Mouse (Mus musculus) liver, embryonic 13.5 days (tissue): ENCODE data around the gene Crisp4. TPM values are rescaled to one million over a fixed set of nuclear protein-coding genes. Genes with fewer than 3 reads are reported as not detected.

Experiments
- ATAC-seq: fragments of 200-750 bp; cut with Nextera tagmentation; 2 replicates; pipeline ENCODE4 v1.8.0; 2017; ENCODE audit warnings: low read depth, mild to moderate bottlenecking, moderate number of reproducible peaks, moderate library complexity
- DNase-seq: peaks from one replicate; pipeline ENCODE4 v3.0.0; 2022
- H3K27ac ChIP-seq: fragments of 300-500 bp; sonication (generic); 2 replicates; pipeline ENCODE4 v1.5.1; 2015; ENCODE audit warnings: moderate library complexity, mild to moderate bottlenecking, inconsistent platforms
- H3K27me3 ChIP-seq: fragments of 300-500 bp; sonication (generic); 2 replicates; pipeline ENCODE4 v1.6.1; 2015; ENCODE audit warnings: mild to moderate bottlenecking, inconsistent platforms
- H3K36me3 ChIP-seq: fragments of 300-500 bp; sonication (generic); 2 replicates; pipeline ENCODE4 v1.6.1; 2015; ENCODE audit warnings: mild to moderate bottlenecking, inconsistent platforms
- H3K4me1 ChIP-seq: fragments of 300-500 bp; sonication (generic); replicated peaks from 2 replicates; pipeline ENCODE4 v1.6.1; 2015; ENCODE audit warnings: inconsistent platforms
- H3K4me2 ChIP-seq: fragments of 300-500 bp; sonication (generic); 2 replicates; pipeline ENCODE4 v1.6.1; 2015; ENCODE audit warnings: inconsistent platforms, mild to moderate bottlenecking, moderate library complexity
- H3K4me3 ChIP-seq: fragments of 300-500 bp; sonication (generic); replicated peaks from 2 replicates; pipeline ENCODE4 v1.5.1; 2015; ENCODE audit warnings: mild to moderate bottlenecking, inconsistent platforms
- H3K9ac ChIP-seq: fragments of 300-500 bp; sonication (generic); 2 replicates; pipeline ENCODE4 v1.6.1; 2015; ENCODE audit warnings: mild to moderate bottlenecking, inconsistent platforms
- H3K9me3 ChIP-seq: fragments of 300-500 bp; sonication (generic); replicated peaks from 2 replicates; pipeline ENCODE4 v1.6.1; 2016; ENCODE audit warnings: inconsistent platforms
- WGBS: fragments of 180-500 bp; shearing (Covaris S2); methylation state at CpG from one replicate; pipeline ENCODE4 v1.1.7; 2015; ENCODE audit not compliant: insufficient replicate concordance; 5-methylcytosine and 5-hydroxymethylcytosine counted together
- polyA plus RNA-seq: library from polyadenylated mRNA; unstranded; fragments of >200 nt; fragmentation: Nextera tagmentation; extraction: Ambion mirVana; gene quantifications from 2 replicates; pipeline ENCODE4 v1.2.1, GENCODE M21; 2015

The Crisp4 gene
- polyA plus RNA-seq = not detected in 2 replicates

DNA sequence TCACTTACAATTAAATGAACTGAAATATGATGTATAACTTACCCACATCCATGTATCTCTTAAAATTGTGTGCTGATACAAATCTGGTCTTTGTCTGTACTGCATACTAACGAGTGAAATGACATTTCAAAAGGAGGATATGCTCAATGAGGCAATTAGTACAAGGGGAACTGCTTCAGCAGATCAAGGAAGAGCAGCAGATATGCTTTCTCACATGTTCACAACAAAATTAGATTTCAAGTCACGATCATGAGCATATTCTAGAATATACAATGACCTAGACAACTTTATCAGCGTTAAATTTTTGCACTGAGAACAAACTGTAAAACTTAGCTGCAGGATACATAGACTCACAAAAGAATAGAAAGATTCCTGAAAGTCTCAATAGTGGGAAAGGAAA is at the start of gene Crisp4:
TSS of gene Crisp4 (minus strand) at position 101 of the 400 bp plus-strand sequence.
- H3K27me3 ChIP-seq = no peaks in the 10 kb centered on the region
- H3K9me3 ChIP-seq = no peaks in the 10 kb centered on the region
- no peak within 1 kb of the TSS for H3K4me2 ChIP-seq
- no peak for DNase-seq
- H3K4me1 ChIP-seq = no peaks in the 10 kb centered on the region
- no peaks in the 10 kb centered on the region for H3K36me3 ChIP-seq
- 40% methylated on average over 3 of the region's 3 CpGs for WGBS
- H3K27ac ChIP-seq = no peak within 1 kb of the TSS
- no peak within 1 kb of the TSS for H3K4me3 ChIP-seq
- no peak for ATAC-seq
- no peak within 1 kb of the TSS for H3K9ac ChIP-seq

DNA sequence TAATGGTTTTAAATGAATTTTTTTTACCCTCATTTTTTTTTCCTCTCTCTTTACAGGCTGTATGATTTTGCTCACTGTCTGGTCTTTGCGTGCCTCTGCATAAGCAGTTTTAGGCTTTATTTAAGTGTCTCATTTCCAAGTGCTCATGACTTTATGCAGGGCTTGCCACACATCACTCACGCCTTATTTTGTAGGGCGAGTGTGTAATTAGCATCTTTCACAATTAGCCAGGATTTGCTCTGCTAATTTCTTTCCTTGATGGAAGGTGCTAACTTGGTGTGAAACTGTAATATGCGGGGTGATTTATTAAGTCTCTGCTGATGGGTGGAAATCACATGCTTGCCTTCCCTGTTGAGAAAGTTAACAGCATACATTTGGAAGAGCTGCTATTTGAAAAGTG is 46.0 kb upstream of the Crisp4 start:
- Histone ChIP-seq H3K27ac (no peak overlapping the region), H3K27me3 (no peaks in the 10 kb centered on the region), H3K4me1 (no peaks in the 10 kb centered on the region), H3K9ac (no peak overlapping the region), H3K4me2 (no peak overlapping the region), H3K36me3 (no peaks in the 10 kb centered on the region), H3K9me3 (no peaks in the 10 kb centered on the region), H3K4me3 (no peak overlapping the region)
- 31% methylated on average over 4 of the region's 4 CpGs for WGBS
- ATAC-seq = no peak
- no peak for DNase-seq

DNA sequence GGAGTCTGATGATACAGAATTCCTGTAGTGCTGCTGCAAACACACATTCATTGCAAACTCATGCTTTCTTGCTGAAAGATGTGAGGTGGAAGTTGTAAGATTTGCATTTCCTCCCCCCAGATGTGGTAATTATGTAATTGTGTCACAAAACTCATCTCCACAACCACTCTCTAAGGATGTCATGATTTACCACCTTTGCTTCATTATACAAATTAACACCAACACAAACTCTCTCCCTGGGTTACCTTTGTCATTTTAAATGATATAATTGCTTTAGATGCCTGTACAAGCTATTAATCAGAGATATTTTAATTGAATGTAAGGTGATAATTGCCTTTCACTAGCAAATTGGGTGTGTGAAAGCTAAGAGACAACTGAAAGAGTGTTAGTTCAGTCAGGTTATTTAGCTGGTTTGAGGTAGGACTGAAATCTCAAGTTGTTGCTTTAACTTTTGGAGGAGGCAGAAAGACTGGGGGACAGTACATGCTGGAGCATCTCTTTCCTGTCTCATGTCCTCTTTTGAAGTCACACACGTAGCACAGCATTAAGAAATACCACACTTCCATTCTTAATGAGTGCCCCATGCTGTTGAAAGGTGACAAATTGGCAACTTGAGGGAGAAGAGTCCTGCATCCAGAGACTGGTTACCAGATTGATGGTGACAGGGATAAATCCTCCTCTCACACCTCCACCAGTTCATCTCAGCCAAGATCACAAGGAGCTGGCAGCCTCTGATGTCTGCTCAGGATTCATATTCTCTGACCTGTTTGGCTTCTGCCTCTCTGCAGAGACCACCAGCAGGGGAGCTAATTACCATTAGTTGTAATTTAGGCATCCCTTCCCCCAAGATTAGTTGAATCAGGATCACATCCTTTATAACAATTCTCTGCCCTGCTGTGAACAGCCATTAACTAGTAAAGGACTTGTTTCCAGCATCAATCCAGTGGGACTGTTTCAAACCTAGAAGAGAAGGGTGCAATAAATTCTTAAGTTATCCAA is 45.3 kb upstream of the Crisp4 start:
- Histone ChIP-seq H3K27me3 (no peaks in the 10 kb centered on the region), H3K27ac (no peak overlapping the region), H3K9ac (no peak overlapping the region), H3K4me1 (no peaks in the 10 kb centered on the region), H3K9me3 (no peaks in the 10 kb centered on the region), H3K4me2 (no peak overlapping the region), H3K36me3 (no peaks in the 10 kb centered on the region), H3K4me3 (no peak overlapping the region)
- no peak for DNase-seq
- no peak for ATAC-seq
- 11% methylated on average over 1 of the region's 1 CpGs for WGBS

DNA sequence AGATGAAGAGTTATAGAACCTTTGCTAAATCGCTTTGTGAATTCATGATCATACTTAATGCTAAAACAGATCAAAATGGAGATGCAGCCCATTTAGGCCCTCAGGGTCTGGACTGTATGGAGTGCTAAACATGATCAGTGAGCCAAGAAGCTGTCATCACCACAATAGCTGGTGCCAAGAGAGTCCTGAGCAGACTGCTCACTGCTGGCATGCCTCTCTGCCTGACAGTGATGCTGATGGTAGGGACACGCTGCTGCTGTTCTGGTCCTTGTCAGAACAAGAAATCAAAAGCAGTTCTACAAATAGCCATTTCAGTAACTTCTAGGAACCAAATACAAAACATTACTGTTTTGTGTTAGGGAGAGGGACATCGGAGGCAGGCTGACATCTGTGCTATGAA is 35.5 kb upstream of the Crisp4 start:
- H3K27me3 ChIP-seq = no peaks in the 10 kb centered on the region
- H3K27ac ChIP-seq = no peak overlapping the region
- ATAC-seq = no peak
- no peak overlapping the region for H3K4me2 ChIP-seq
- no peak for DNase-seq
- H3K36me3 ChIP-seq = no peaks in the 10 kb centered on the region
- WGBS = 68% methylated on average over 3 of the region's 3 CpGs
- no peak overlapping the region for H3K9ac ChIP-seq
- H3K9me3 ChIP-seq = no peaks in the 10 kb centered on the region
- H3K4me1 ChIP-seq = no peaks in the 10 kb centered on the region
- H3K4me3 ChIP-seq = no peak overlapping the region

DNA sequence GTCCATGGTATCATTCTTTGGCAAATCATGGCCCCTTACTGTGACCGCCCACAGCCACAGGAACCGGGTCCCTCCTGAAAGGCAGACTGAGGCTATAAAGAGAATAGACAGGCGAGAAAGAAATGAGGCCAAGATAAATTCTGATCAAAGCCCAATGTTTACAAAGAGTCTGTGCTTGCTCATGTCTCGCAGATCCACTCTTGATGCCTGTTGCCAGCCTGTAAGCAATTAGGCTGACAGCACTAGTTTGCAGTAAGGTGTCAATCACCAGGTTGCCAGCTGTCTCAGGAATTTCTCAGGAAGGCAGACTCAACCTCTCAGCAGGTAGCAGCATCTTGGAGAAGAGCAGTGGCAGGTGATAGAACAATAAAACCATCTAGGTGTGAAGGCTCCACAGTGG is 24.9 kb upstream of the Crisp4 start:
- H3K4me3 ChIP-seq = no peak overlapping the region
- 50% methylated on average over 4 of the region's 4 CpGs for WGBS
- DNase-seq (no peak), ATAC-seq (no peak)
- H3K36me3 ChIP-seq = no peaks in the 10 kb centered on the region
- no peaks in the 10 kb centered on the region for H3K9me3 ChIP-seq
- no peak overlapping the region for H3K9ac ChIP-seq
- H3K4me2 ChIP-seq = no peak overlapping the region
- no peaks in the 10 kb centered on the region for H3K27me3 ChIP-seq
- H3K4me1 ChIP-seq = no peaks in the 10 kb centered on the region
- H3K27ac ChIP-seq = no peak overlapping the region

DNA sequence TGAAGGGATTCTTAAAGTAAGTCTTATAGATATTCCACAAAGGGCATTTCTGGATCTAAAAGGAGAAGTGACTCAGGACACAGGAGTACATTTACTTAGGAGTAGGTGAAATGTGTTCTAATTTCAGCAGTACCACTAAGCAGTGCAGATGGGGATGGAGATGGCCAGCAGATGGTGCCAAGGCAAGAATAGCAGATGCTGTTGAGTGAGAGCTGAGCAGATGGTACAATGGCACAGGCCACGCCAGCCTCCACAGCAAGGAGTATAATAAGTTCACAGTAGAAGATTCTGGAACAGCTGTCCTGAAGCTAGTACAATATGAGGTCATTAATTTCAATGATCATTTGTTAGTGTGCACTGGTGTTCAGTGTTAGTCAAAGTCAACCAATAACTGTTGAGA is 22.6 kb upstream of the Crisp4 start:
- Histone ChIP-seq H3K9ac (no peak overlapping the region), H3K27me3 (no peaks in the 10 kb centered on the region), H3K4me2 (no peak overlapping the region), H3K4me3 (no peak overlapping the region), H3K4me1 (no peaks in the 10 kb centered on the region), H3K36me3 (no peaks in the 10 kb centered on the region), H3K9me3 (no peaks in the 10 kb centered on the region), H3K27ac (no peak overlapping the region)
- 58% methylated on average over 1 of the region's 1 CpGs for WGBS
- ATAC-seq = no peak
- DNase-seq = no peak

DNA sequence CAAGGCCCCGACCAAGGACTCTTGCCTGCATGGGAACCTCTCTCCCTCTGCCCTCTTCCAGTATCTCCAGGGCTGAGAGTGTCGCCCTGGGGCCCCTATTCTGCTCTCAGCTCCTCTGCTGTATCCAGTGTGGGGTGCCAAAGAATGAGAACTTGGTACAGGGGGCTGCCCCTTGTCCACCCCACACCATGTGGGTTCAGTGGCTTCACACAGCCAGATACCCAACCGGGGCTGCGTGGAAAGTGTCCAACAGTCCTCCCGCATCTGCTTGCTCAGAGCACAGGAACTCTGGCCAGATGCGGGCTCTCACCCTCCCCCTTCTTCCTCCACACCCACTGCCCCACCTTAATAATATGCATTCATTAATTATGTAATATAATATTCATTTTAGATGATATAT is 13.4 kb upstream of the Crisp4 start:
- no peaks in the 10 kb centered on the region for H3K27me3 ChIP-seq
- DNase-seq (no peak), ATAC-seq (no peak)
- H3K4me2 ChIP-seq = no peak overlapping the region
- no peak overlapping the region for H3K4me3 ChIP-seq
- no peaks in the 10 kb centered on the region for H3K4me1 ChIP-seq
- H3K9ac ChIP-seq = no peak overlapping the region
- no peaks in the 10 kb centered on the region for H3K9me3 ChIP-seq
- 63% methylated on average over 6 of the region's 6 CpGs for WGBS
- H3K27ac ChIP-seq = no peak overlapping the region
- no peaks in the 10 kb centered on the region for H3K36me3 ChIP-seq

DNA sequence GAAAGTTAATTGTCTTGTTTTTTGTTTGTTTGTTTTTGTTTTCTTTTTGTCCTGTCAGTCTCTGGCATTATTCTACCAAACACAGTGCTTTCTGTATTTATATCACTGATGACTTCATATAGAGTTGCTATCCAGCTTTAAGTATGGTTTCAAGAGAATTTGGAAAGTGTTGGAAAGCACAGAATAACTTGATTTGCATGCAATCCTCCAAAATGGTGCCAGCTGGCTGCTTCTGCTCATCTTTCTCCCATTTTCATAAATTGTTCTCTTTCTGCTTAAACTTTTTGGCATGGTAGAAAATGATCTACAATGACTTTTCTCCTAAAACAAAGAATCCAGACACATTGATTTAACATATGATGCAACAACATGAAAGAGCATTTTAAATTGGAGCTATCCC is 2.5 kb upstream of the Crisp4 start:
- no peak overlapping the region for H3K27ac ChIP-seq

DNA sequence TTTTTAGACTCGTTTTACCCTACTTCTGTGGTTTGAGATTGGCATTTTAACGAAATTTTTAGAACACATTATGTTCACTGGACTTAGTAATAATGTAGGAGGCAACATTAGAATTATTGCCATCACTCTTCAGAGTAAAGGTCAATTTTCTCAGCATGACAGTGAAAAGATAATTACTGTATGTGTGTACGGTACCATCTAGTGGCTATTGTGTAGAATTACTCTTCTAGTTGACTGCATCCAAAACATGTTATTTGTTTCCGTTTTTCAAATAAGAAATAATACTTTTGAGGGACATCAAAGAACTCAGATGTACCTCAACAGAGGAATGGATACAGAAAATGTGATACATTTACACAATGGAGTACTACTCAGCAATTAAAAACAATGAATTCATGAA is 14.0 kb downstream of the Crisp4 start:
- H3K4me3 ChIP-seq = no peak overlapping the region
- no peaks in the 10 kb centered on the region for H3K27me3 ChIP-seq
- H3K9ac ChIP-seq = no peak overlapping the region
- ATAC-seq (no peak), DNase-seq (no peak)
- no peaks in the 10 kb centered on the region for H3K4me1 ChIP-seq
- WGBS = 40% methylated on average over 4 of the region's 4 CpGs
- H3K36me3 ChIP-seq = no peaks in the 10 kb centered on the region
- H3K27ac ChIP-seq = no peak overlapping the region
- H3K4me2 ChIP-seq = no peak overlapping the region
- no peaks in the 10 kb centered on the region for H3K9me3 ChIP-seq

More for the DNA sequence above, 2.5 kb upstream of the Crisp4 start:
- no peaks in the 10 kb centered on the region for H3K27me3 ChIP-seq
- no peaks in the 10 kb centered on the region for H3K4me1 ChIP-seq
- H3K4me3 ChIP-seq = no peak overlapping the region
- no peaks in the 10 kb centered on the region for H3K36me3 ChIP-seq
- DNase-seq (no peak), ATAC-seq (no peak)
- H3K9me3 ChIP-seq = no peaks in the 10 kb centered on the region
- no peak overlapping the region for H3K9ac ChIP-seq
- no peak overlapping the region for H3K4me2 ChIP-seq

DNA sequence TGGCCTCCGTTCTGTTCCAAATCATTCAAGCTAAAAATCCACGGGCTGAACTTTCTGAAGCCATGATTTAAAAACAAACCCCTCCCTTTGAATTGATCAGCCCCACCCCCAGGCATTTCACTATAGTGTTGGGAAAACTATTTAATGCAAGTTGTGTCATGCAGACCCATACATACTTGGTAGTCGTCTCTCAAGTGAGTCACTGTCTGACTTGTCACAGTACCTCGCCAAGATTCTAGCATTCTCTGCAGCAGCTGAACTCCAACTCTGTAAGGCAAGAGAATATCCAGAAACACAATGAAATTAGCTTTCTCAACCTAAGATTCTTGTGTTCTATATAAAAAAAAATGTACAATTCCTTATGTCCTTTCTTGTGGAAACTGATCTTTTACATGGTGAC is 15.7 kb downstream of the Crisp4 start:
- H3K9me3 ChIP-seq = no peaks in the 10 kb centered on the region
- no peak for DNase-seq
- no peak overlapping the region for H3K9ac ChIP-seq
- H3K4me1 ChIP-seq = no peaks in the 10 kb centered on the region
- H3K4me3 ChIP-seq = no peak overlapping the region
- ATAC-seq = no peak
- WGBS = 61% methylated on average over 4 of the region's 4 CpGs
- no peak overlapping the region for H3K4me2 ChIP-seq
- H3K27ac ChIP-seq = no peak overlapping the region
- no peaks in the 10 kb centered on the region for H3K27me3 ChIP-seq
- no peaks in the 10 kb centered on the region for H3K36me3 ChIP-seq

DNA sequence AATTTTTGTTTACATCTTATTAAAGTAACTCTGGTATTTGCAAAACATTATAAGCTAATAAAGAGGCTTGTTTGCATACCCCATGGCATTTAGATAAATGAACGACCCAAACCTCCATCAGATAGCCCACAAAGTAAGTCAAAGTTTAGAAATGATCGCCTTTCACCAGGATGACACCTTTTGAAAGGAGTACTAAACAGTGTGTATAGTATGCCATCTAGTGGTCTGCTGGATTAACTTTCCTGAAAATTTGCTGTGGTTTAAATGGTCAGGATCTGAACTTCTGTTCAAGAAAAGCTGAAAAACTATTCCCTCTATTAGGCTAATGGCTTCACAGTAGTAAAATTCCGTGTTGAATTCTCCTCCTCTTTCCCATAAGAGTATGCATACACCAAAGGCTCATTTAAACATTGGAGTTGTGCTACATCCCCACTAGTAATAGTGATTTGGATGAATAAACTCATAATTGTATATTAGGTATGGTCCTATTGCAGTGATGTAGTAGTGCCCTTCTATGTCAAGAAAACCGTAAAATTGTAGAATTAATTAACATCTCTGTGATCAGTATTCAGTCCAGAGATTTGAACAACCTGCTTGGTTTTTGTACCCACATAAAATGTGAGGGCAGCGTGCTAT is 38.9 kb downstream of the Crisp4 start:
- H3K27me3 ChIP-seq = no peaks in the 10 kb centered on the region
- DNase-seq (no peak), ATAC-seq (no peak)
- H3K9ac ChIP-seq = no peak overlapping the region
- no peaks in the 10 kb centered on the region for H3K9me3 ChIP-seq
- no peak overlapping the region for H3K4me3 ChIP-seq
- no peak overlapping the region for H3K27ac ChIP-seq
- H3K4me2 ChIP-seq = no peak overlapping the region
- H3K4me1 ChIP-seq = no peaks in the 10 kb centered on the region
- WGBS = 26% methylated on average over 5 of the region's 5 CpGs
- no peaks in the 10 kb centered on the region for H3K36me3 ChIP-seq
